Mouse (Mus musculus): Measurements from ENCODE around the gene Pdzk1ip1. TPM values are rescaled to one million over a fixed set of nuclear protein-coding genes. Genes with fewer than 3 reads are reported as not detected.

Gene Pdzk1ip1
- polyA plus RNA-seq, 1 experiment: 3.4 TPM

- no peak for DNase-seq (ENCODE audit: low read depth)
- no peak for TF ChIP-seq POLR2A (IDR thresholded peaks at IDR 0.05; ENCODE audit: borderline replicate concordance, extremely low read depth, insufficient read depth, insufficient read length, poor library complexity, severe bottlenecking)
These were observed 5.5 kb downstream of the Pdzk1ip1 start for GRCm38 (mm10) chr4:115094056-115094455.

- TF ChIP-seq POLR2A (IDR thresholded peaks at IDR 0.05; ENCODE audit: borderline replicate concordance, extremely low read depth, insufficient read depth, insufficient read length, poor library complexity, severe bottlenecking) (no peak), CTCF (IDR thresholded peaks at IDR 0.05; ENCODE audit: borderline replicate concordance, extremely low read depth, insufficient read depth, insufficient read length) (no peak)
- peak; percentile 68 for DNase-seq (ENCODE audit: low read depth)
These were observed 7.3 kb downstream of the Pdzk1ip1 start for GRCm38 (mm10) chr4:115095671-115096434.

GRCm38 (mm10) chr4:115096435-115097145 is 8.1 kb downstream of the Pdzk1ip1 start:
- no peak for DNase-seq (ENCODE audit: low read depth)
- no peak for TF ChIP-seq CTCF (IDR thresholded peaks at IDR 0.05; ENCODE audit: borderline replicate concordance, extremely low read depth, insufficient read depth, insufficient read length)

- TF ChIP-seq POLR2A (IDR thresholded peaks at IDR 0.05; ENCODE audit: borderline replicate concordance, extremely low read depth, insufficient read depth, insufficient read length, poor library complexity, severe bottlenecking) (no peak), CTCF (IDR thresholded peaks at IDR 0.05; ENCODE audit: borderline replicate concordance, extremely low read depth, insufficient read depth, insufficient read length) (peak; percentile 71)
- DNase-seq (ENCODE audit: low read depth): peak; percentile 45
These were observed 8.6 kb downstream of the Pdzk1ip1 start for GRCm38 (mm10) chr4:115097146-115097496.

- peak; percentile 86 for DNase-seq (ENCODE audit: low read depth)
- TF ChIP-seq POLR2A (IDR thresholded peaks at IDR 0.05; ENCODE audit: borderline replicate concordance, extremely low read depth, insufficient read depth, insufficient read length, poor library complexity, severe bottlenecking) (no peak), CTCF (IDR thresholded peaks at IDR 0.05; ENCODE audit: borderline replicate concordance, extremely low read depth, insufficient read depth, insufficient read length) (peak; percentile 96)
These were observed 13.2 kb downstream of the Pdzk1ip1 start for GRCm38 (mm10) chr4:115101682-115102081.

GRCm38 (mm10) chr4:115103510-115103909 is 15.0 kb downstream of the Pdzk1ip1 start:
- TF ChIP-seq CTCF (IDR thresholded peaks at IDR 0.05; ENCODE audit: borderline replicate concordance, extremely low read depth, insufficient read depth, insufficient read length) (no peak), POLR2A (IDR thresholded peaks at IDR 0.05; ENCODE audit: borderline replicate concordance, extremely low read depth, insufficient read depth, insufficient read length, poor library complexity, severe bottlenecking) (no peak)
- no peak for DNase-seq (ENCODE audit: low read depth)

GRCm38 (mm10) chr4:115111167-115111566 is 22.7 kb downstream of the Pdzk1ip1 start:
- TF ChIP-seq POLR2A (IDR thresholded peaks at IDR 0.05; ENCODE audit: borderline replicate concordance, extremely low read depth, insufficient read depth, insufficient read length, poor library complexity, severe bottlenecking): no peak
- TF ChIP-seq CTCF (IDR thresholded peaks at IDR 0.05; ENCODE audit: borderline replicate concordance, extremely low read depth, insufficient read depth, insufficient read length): no peak
- no peak for DNase-seq (ENCODE audit: low read depth)

- TF ChIP-seq CTCF (IDR thresholded peaks at IDR 0.05; ENCODE audit: borderline replicate concordance, extremely low read depth, insufficient read depth, insufficient read length) (no peak), POLR2A (IDR thresholded peaks at IDR 0.05; ENCODE audit: borderline replicate concordance, extremely low read depth, insufficient read depth, insufficient read length, poor library complexity, severe bottlenecking) (no peak)
- no peak for DNase-seq (ENCODE audit: low read depth)
These were observed 24.8 kb downstream of the Pdzk1ip1 start for GRCm38 (mm10) chr4:115113266-115113665.

GRCm38 (mm10) chr4:115119642-115120041 is 31.1 kb downstream of the Pdzk1ip1 start:
- no peak for DNase-seq (ENCODE audit: low read depth)
- no peak for TF ChIP-seq CTCF (IDR thresholded peaks at IDR 0.05; ENCODE audit: borderline replicate concordance, extremely low read depth, insufficient read depth, insufficient read length)
- no peak for TF ChIP-seq POLR2A (IDR thresholded peaks at IDR 0.05; ENCODE audit: borderline replicate concordance, extremely low read depth, insufficient read depth, insufficient read length, poor library complexity, severe bottlenecking)

- TF ChIP-seq POLR2A (IDR thresholded peaks at IDR 0.05; ENCODE audit: borderline replicate concordance, extremely low read depth, insufficient read depth, insufficient read length, poor library complexity, severe bottlenecking) (no peak), CTCF (IDR thresholded peaks at IDR 0.05; ENCODE audit: borderline replicate concordance, extremely low read depth, insufficient read depth, insufficient read length) (no peak)
These were observed 32.7 kb downstream of the Pdzk1ip1 start for GRCm38 (mm10) chr4:115121162-115121561.

GRCm38 (mm10) chr4:115121608-115122007 is 33.1 kb downstream of the Pdzk1ip1 start:
- TF ChIP-seq CTCF (IDR thresholded peaks at IDR 0.05; ENCODE audit: borderline replicate concordance, extremely low read depth, insufficient read depth, insufficient read length) (no peak), POLR2A (IDR thresholded peaks at IDR 0.05; ENCODE audit: borderline replicate concordance, extremely low read depth, insufficient read depth, insufficient read length, poor library complexity, severe bottlenecking) (no peak)
- no peak for DNase-seq (ENCODE audit: low read depth)

More at GRCm38 (mm10) chr4:115121162-115121561, 32.7 kb downstream of the Pdzk1ip1 start:
- no peak for DNase-seq (ENCODE audit: low read depth)

- TF ChIP-seq POLR2A (IDR thresholded peaks at IDR 0.05; ENCODE audit: borderline replicate concordance, extremely low read depth, insufficient read depth, insufficient read length, poor library complexity, severe bottlenecking) (no peak), CTCF (IDR thresholded peaks at IDR 0.05; ENCODE audit: borderline replicate concordance, extremely low read depth, insufficient read depth, insufficient read length) (no peak)
- DNase-seq (ENCODE audit: low read depth): no peak
These were observed 35.0 kb downstream of the Pdzk1ip1 start for GRCm38 (mm10) chr4:115123507-115123906.
